Mouse (Mus musculus) monocyte, adult 59 days (primary cell): ENCODE data around the gene Ccdc136. TPM values are rescaled to one million over a fixed set of nuclear protein-coding genes. Genes with fewer than 3 reads are reported as not detected.

Experiments
- total RNA-seq, 2 experiments: library from RNA; stranded (reverse); gene quantifications; one replicate each; pipeline ENCODE4 v1.2.4; 2023

Ccdc136 gene
- total RNA-seq = not detected

DNA sequence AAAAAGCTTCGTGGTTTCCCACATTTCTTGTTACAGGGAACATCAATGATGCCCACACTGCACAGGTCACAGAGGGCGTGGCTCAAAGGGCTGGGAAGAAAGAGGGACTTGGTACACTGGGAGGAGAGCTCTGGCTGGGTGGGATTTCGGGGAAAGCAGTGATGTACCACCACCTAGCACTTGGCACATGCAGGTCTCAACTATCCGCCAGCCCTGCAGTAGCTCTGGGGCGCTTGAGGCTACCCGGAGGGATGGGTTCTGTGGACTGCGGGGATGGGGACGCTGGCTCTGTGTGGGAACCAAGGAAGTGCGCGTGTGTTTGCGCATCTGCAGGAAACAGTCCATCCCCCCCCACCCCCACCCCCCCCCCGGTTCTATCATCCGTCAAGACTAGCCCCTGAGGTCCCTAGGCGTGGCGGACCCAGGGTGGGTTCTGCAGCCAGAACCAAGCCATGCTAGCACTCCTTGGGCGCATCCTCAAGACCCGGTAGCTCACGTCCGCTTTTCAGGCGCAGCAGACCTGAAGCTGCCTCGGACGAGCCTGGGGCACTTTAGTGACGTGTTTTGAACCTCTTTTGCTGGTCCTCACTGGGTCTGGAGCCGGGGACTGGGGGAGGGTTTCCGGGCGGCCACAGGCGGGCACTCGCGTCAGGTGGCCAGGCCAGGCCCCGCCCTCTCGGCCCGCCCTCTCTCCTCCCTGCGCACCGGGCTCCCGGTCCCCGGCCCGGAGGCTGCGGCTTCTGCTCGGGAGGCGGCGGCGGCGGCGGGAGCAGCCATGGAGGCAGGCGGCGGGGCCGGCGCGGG is at the start of gene Ccdc136:
Gene Ccdc136 (plus strand): TSS at position 400 of the 804 bp plus-strand sequence.

DNA sequence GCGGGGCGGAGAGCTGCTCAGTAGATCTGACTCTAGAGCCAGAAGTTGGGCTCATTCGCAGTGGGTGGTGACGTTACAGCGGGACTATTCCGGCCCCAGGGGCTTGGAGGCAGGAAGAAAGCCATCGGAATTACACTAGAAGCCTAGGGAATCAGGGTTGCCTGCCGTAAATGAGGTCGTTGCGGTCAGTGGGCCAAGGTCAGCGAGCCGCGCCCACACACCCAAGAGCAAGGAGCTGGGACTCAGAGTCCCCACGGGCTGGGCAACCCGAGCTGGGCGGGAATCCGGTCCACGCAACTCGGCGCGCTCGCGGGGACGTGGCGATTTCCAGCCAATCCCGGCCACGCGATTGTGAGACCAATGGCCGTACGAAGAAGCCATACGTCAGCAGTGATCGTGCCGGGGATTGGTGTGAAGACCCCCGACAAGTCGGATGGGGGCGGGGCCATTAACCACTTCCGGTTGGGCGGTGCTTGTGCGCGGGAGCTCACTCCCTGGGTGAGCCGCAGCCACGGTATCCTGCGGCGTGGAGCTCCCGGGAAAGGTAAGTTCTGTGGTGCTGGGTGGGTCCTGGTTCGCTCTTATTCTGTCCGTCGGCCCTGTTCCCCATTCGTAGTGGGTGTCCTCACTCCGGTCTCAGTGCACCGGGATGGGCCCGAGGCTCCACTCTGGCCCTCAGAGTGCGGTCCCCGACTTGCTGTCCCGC is 48.3 kb upstream of the Ccdc136 start, which contains the start of gene Calu:
Gene Calu (plus strand): TSS at position 405 of the 706 bp plus-strand sequence.

DNA sequence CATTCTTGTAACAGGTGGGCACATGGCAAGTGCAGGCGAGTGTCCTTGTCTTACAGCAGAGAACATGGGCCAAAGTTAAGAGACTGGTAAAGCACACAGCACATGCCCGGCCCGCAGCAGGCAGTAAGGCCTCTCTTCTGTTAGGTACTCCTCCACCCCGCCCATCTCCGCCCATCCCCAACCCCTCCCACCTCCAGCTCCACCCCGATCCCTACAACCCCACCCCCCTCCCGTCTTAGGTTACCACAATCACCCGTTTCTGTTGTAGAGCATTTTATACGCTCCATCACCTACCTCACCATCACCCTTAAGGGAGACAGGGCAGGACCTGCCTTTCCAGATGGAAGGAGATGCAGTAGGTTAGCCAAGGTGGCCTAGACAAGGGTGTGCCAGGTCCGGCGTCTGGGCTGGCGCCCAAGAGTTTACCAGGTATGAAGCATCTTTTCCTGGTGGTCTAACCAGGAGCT is 8.0 kb upstream of the Ccdc136 start, which contains the start of gene Opn1sw:
Gene Opn1sw (minus strand): TSS at position 417 of the 467 bp plus-strand sequence.

DNA sequence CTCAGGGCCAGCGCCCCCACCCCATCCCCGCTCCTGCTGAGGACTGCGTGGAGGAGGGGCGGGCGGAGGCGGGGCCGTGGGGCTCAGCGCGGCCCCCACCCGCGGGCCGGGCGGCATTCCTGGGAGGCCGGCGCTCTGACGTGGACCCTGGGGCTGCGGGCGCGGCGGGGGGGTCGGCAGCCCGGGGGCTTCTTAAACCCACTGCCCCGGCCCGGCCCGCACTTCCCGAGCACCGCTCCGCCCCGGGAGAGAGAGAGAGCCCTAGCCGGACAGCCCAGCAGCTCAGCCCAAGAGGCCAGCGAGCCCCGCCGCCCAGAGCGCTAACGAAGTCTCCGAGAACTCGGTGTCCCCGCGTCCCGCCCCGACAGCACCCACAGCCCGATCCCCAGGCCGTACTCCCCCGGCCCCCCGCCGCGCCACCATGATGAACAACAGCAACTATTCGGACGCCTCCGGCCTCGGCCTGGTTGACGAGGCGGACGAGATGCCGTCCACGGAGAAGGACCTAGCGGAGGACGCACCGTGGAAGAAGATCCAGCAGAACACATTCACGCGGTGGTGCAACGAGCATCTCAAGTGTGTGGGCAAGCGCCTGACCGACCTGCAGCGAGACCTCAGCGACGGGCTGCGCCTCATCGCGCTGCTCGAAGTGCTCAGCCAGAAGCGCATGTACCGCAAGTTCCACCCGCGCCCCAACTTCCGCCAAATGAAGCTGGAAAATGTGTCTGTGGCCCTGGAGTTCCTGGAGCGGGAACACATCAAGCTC is 37.1 kb downstream of the Ccdc136 start, which contains the start of gene Flnc:
Gene Flnc (plus strand): TSS at position 219 of the 766 bp plus-strand sequence.

DNA sequence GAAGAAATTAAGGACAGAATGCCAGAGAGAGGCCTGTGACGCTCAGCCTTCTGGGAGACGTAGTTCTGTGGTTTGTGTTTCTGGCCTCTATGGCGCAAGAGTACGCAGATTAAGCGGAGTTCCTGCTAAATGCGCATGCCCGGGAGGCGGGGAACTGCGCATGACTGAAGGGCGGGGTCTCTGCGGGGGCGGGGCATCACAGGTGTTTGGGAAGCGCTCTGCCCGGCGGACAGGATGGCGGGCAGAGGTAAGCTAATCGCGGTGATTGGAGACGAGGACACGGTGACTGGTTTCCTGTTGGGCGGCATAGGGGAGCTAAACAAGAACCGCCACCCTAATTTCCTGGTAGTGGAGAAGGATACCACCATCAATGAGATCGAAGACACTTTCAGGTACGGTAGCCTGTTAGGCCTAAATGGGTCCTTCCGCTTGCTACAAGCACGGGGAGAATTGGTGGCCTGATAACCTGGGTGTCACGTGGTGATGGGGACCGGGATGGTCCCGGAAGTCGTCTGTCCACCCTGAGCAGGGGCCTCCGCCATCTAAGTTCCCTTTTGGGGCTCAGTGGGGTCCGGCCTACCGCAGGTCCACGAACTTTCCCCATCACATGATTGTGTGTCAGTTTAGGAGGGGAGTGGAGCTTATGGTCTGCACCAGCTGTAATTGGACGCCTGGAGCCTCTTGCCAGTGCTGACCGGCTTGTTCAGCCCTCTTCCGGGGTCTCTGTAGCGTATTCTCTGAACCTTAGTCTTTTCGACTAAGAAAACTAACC is 71.7 kb downstream of the Ccdc136 start, which contains the start of gene Atp6v1f:
Gene Atp6v1f (plus strand): TSS at position 136 of the 772 bp plus-strand sequence.

DNA sequence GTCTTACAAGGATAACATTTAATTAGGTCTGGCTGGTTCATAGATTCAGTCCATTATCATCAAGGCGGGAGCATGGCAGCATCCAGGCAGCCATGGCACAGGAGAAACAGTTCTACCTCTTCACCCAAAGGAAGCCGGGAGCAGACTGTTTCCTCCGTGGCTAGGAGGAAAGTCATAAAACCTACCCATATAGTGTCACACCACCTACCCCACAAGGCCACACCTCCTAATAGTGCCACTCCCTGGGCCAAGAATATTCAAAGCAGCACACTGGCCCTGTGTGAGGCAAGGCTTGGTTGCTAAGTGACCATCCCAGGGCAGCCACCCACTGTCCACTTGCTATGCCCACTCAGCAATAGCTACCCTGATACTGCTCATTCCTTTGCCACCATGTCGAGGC is 75.0 kb downstream of the Ccdc136 start, which contains the start of gene Atp6v1fnb:
Gene Atp6v1fnb (plus strand): TSS at position 301 of the 400 bp plus-strand sequence.

Other genes starting within 250 kb of the Ccdc136 start
- 10 to 100 TPM; 33.7 to 41.2 TPM for gene Rbm28, start 231.3 kb upstream of the Ccdc136 start, total RNA-seq
- gene Prrt4, start 216.7 kb upstream of the Ccdc136 start, total RNA-seq = not detected
- 10 to 100 TPM; 26.1 to 38.1 TPM for gene Impdh1, start 179.9 kb upstream of the Ccdc136 start, total RNA-seq
- gene Hilpda, start 123.8 kb upstream of the Ccdc136 start, total RNA-seq = 10 to 100 TPM; 15.7 to 26.3 TPM
- 1 to 10 TPM; 1.1 to 1.2 TPM for gene Fam71f2, start 116.7 kb upstream of the Ccdc136 start, total RNA-seq
- gene Fam71f1, start 77.2 kb upstream of the Ccdc136 start, total RNA-seq = not detected
- 10 to 100 TPM; 60.9 to 61.2 TPM for gene Calu, start 48.2 kb upstream of the Ccdc136 start, total RNA-seq
- not detected for gene Opn1sw, start 7.8 kb upstream of the Ccdc136 start, total RNA-seq
- under 1 TPM; 0.09 to 0.29 TPM for gene Flnc, start 36.9 kb downstream of the Ccdc136 start, total RNA-seq
- 100 to 1,000 TPM; 201 to 203 TPM for gene Atp6v1f, start 71.4 kb downstream of the Ccdc136 start, total RNA-seq
- gene Atp6v1fnb, start 75.1 kb downstream of the Ccdc136 start, total RNA-seq = 1 to 10 TPM; 2.5 to 3.1 TPM
- gene Kcp, start 111.6 kb downstream of the Ccdc136 start, total RNA-seq = 1 to 10 TPM in 1 of 2 experiments, not detected in 1; 1.1 TPM
- 100 to 1,000 TPM; 502 to 515 TPM for gene Irf5, start 130.3 kb downstream of the Ccdc136 start, total RNA-seq
- gene Tnpo3, start 213.6 kb downstream of the Ccdc136 start, total RNA-seq = 10 to 100 TPM; 56.1 to 66.9 TPM